Mouse (Mus musculus): ENCODE results near the gene Gm6169.
A peak's percentile ranks its signal among the peaks of the same experiment; 100 is the strongest.
"Not testable (repeated sequence)": the region's sequence is repeated elsewhere in the genome, so short reads cannot be mapped to it uniquely, and the experiment has no call there.

Gene Gm6169

DNA sequence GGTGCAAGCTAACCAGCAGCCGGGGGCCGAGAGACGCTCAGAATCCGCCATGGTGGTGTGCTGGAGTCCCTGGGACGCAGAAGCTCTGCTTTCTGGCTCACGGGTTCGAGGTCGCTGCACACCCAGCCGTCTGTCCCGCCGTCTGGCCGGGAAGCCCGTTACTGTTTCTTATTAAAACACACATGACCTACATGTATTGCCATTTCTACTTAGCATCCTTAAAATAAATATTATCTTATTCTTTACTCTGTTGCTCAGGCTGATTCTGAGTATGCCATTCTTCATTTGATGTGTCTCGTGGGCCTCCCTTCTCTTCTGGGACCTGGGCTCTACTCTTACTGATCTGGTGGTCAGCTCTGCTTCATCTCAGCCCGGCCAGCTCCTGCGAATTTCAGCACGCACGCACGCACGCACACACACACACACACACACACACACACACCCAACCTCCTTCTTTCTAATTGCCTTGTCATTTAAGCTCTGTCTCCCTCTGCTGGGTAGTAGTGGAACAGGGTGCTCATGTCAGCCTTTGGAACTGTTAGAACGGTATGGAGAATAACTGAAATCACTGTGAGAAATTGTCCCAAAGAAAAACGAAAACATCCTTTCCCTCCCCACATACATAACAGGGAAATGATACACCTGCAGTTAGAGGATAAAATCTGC is at the start of gene Gm6169:
TSS of gene Gm6169 (minus strand) at position 51 of the 666 bp plus-strand sequence.
- peak; percentile 37 to 71 for DNase-seq (ENCODE audit: low spot score in 2 of 2)

DNA sequence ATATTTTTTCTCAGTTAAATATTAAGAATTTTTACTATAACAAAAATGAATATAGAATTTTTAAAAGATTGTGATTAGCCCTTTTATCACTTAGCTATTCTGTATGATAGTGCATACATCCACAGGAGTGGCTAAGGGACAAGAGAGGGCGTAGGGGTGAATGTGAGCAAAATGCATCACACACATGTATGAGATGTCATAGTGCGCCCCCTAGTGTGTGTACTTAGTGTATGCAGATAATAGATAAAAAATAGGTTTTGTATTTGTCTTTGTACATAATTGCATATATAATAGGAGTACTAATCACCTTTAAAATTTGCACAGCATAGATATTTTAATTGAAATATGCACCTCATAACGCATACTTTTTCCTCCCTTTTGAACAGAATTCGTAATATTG is 46.8 kb upstream of the Gm6169 start:
- DNase-seq (ENCODE audit: low spot score in 2 of 2) = peak in 1 of 2 experiments; percentile 27

DNA sequence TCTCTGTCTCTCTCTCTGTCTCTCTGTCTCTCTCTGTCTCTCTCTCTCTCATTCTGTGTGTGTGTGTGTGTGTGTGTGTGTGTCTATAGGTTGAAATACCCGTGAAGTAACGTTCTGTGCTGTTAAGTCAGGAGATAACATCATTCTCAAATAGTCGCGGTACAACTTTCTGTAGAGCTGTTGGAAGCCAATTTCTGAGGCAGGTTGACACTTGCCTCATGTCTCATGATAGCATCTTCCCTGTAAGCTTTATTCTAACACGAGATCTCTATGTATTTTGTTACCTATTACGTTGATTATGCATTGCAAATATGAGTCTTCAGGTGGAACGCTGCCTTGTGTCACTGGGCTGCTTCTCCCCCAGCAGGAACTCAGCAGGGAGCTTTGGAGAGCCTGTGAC is 43.3 kb upstream of the Gm6169 start:
- no peak for DNase-seq (ENCODE audit: low spot score in 2 of 2)

DNA sequence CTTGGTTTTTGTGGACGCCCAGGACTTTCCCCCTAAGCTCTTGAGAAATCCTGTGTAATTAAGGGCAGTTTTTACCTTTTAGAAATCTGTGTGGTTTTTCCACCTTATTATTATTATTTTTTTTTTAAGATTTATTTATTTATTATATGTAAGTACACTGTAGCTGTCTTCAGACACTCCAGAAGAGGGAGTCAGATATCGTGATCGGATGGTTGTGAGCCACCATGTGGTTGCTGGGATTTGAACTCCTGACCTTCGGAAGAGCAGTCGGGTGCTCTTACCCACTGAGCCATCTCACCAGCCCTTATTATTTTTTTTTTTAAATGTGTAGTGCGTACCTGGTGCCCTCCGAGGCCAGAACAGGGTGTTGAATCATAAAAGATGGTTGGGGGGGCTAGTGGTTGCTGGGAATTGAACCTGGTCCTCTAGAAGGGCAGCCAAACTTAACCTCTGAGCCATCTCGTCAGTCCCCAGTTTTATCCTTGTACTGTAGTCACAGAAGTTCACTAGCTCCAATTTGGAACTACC is 39.4 kb upstream of the Gm6169 start:
- DNase-seq (ENCODE audit: low spot score in 2 of 2) = not testable (repeated sequence)

DNA sequence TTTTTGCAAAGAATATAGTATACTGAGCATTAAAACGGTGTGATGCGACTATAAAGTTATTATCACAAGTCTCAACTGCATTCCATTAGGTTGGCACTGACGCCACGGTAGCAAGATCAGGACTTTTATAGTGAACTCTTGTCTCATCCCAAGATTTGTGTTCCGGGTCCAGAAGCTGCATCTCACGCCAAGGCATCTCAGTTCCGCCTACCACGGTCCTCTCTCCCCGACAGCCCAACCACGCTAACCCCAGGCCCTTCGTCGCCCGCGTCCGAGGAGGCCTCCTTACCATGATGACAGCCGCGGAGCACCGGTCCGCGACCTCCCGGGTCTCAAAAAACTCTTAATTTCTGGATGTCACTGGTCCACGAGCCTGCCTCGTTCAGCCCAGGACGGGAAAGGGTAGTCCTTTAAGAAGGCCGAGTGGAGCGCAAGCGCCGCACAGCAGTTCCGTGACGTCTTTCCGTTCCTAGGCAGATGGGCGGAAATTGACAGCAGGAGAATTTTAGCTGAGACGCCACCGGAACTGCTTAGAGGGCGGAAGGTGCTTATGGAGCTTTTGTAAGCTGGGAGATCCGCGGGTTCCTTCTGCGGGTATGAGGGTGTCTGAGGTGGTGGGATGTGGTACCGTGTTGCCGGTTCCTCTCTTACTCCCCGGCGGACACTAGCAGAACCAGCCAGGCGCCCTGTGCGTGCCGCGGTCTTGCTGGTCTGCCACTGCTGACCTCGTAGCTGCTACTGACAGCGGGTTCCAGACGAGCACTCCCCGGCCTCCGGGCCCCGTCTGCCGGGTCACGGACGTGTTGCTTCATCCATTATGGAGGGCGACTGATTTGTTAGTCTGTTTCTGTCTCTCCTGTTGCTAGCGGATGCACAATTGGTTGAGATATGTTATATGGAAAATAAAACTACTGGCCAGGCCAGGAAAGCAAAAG is 38.7 kb upstream of the Gm6169 start, which contains the start of the genes Gfm2 and Nsa2:
TSS of gene Gfm2 (plus strand) at position 472 of the 935 bp plus-strand sequence.
TSS of gene Nsa2 (minus strand) at position 472 of the 935 bp plus-strand sequence.
- DNase-seq (ENCODE audit: low spot score in 2 of 2) = peak; percentile 70 to 81

DNA sequence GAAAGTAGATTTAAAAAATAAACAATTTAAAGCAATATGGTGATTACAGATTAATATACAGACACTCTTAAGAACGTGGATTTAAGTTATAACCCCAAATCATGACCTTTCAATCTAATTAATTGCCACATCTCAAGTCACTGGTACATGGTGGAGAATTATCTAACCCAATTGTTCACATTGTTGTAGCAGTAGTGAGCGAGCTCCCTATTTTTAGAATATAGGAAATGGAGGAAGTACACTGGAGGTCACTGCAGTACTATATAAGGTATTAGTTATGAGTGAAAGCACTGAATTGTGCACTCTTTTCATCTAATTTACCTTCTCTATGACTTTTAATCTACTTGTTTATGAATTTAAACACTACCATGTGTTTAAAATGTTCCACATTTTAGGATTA is 31.4 kb upstream of the Gm6169 start:
- not testable (repeated sequence) for DNase-seq (ENCODE audit: low spot score in 2 of 2)

DNA sequence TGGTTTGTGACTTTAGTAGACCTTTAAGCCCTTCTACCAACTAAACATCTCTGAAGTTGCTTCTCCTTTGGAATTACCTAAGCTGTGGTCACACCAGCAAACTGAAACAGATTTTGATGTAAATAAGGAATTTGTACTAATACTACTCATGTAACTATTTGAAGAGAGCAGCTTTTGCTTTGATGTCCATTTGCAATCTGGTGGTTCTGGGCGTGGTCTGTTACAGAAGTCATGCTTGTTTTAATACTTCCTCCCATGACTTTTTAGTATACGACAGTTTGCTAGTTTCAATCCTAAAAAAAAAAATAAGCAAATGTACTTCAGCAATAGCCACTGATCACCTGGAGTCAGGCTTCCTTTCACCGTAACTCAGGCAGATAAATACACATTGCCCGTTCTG is 30.6 kb upstream of the Gm6169 start:
- not testable (repeated sequence) for DNase-seq (ENCODE audit: low spot score in 2 of 2)

DNA sequence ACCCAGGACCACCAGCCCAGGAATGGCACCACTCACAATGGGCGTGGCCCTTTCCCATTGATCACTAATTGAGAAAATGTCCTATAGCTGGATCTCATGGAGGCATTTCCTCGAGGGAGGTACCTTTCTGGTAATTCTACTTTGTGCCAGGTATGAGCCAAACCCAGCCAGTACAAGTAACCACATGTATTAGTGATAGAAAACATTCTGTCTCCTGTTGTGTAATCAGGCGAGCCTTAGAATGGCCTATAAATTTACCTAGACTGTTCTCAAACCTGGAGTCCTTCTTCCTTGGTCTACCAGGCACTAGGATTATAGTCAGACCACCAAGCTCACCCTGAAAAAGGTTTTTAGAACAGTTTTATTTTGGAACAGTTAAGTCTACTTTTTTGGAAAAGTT is 22.3 kb upstream of the Gm6169 start:
- DNase-seq (ENCODE audit: low spot score in 2 of 2) = no peak

DNA sequence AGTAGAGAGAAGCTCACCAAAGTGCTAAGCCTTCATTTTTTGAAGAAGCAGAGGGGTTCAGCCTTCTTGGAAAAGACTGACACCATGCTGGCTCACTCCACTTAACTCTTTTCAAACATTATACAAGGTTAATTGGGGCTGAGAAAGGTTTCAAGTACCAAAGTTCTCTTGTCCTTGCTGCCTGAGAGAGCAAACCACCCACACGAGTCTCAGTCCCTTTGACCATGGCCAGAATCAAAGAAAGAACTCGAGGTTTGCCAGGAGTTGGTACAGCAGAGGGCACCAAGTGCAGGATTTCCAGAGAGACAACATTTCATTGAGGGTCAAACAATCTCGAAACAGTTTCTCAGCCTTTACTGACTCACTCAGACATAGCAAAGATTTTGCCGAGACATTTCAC is 10.0 kb upstream of the Gm6169 start:
- no peak for DNase-seq (ENCODE audit: low spot score in 2 of 2)

DNA sequence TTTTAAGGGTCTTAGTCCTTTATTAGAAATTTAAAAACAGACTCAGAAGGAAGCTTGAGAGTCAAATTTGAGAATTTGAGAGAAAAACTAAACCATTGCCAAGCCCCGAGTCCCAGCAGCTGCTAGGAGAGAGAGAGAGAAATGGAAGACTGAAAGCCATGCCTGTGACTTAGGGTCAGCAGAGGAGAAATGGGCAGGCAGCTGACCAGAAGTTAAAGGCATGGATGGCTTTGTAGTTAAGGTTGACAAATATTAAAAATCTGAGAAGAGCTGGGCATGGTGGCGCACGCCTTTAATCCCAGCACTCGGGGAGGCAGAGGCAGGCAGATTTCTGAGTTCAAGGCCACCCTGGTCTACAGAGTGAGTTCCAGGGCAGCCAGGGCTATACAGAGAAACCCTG is 8.7 kb upstream of the Gm6169 start:
- DNase-seq (ENCODE audit: low spot score in 2 of 2) = not testable (repeated sequence)

DNA sequence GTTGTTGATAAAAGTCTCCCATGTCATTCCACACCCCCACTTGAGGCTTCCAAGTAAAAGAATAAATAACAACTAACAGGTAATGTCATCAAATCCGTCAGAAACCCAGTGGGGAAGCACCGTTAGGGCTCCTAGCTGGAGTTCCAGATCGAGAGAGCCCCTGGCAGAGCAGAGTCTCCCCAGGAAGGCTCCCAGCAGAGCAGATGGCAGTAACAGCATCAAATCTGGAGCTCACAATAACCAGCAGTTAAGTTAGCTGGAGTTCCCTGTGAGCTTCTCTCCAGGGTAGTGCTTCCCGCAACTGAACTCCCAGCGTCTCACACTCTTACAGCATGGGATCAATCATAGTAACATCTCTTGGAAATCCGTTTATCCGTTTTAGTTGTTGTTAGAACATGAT is 6.0 kb upstream of the Gm6169 start:
- DNase-seq (ENCODE audit: low spot score in 2 of 2) = no peak

DNA sequence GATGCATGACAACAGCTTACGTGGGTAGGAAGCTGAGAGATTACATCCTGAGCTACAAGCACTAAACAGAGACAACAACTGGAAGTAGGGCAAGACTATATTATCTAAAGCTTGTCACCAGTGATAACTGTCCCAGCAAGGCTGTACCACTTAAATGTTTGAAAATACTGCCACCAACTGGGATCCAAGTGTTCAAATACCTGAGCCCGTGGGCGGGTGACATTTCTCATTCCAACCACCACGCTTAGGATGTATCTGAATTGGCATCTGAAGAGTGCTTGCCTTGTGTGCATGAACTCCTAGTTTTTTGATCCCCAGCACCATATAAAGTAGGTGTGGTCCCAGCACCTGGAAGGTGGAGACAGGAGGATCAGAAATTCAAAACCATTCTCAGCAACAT is 3.3 kb downstream of the Gm6169 start:
- no peak for DNase-seq (ENCODE audit: low spot score in 2 of 2)

DNA sequence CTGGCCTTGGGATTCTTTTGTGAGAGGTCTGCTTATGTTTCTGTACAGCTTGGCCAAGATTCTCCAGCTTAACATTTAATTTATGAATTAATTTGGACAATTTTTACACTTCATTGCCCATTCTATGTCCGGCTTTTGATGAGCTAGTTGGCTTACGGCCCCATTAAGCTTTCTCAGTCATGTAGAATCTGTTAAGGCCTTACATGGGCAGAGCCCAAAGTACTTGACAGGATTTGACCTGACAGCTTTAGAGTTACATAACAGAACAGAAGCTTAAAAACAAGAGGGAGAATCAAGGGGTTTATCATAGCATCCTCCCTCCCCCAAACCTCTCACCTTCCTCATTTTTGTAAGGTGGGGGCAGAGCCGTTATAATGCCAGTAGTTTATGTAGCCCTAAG is 10.9 kb downstream of the Gm6169 start:
- no peak for DNase-seq (ENCODE audit: low spot score in 2 of 2)

DNA sequence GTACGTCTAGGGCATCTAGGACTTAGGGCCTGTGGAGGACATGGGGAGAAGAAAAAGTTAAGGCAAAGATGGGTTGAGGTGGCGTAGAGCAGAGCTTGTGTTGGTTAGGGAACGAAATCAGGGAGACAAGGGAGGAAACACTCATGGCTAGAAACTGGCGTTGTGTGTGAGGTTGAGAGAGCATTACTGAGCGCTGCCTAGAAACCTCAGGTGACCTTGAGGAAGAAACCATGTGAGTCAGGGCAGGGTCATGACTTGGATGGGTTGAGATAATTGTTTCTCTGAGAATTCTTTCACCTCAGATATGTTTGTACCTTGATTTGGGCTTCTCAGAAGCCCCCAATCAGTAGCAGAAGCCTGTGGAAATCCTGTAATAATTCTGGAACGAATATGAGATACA is 11.6 kb downstream of the Gm6169 start:
- DNase-seq (ENCODE audit: low spot score in 2 of 2) = no peak

DNA sequence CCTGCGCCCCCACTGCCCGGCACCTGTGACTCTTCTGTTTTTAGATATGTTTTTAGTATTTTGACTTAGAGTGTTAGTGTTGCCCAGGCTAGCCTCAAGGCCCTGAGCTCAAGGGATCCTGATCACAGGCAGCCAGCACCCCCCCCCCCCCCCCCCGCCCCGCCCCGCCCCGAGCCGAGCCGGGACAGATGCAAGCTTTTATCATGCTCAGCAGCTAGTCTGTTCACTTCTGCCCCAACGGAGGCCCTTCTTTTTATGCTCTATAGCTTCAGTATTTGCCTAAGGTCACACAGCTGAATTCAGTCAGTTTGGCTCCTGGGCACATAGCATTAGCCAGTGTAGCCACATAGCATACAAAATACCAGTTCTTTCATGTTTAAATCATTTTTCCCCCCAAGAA is 12.7 kb downstream of the Gm6169 start:
- no peak for DNase-seq (ENCODE audit: low spot score in 2 of 2)

DNA sequence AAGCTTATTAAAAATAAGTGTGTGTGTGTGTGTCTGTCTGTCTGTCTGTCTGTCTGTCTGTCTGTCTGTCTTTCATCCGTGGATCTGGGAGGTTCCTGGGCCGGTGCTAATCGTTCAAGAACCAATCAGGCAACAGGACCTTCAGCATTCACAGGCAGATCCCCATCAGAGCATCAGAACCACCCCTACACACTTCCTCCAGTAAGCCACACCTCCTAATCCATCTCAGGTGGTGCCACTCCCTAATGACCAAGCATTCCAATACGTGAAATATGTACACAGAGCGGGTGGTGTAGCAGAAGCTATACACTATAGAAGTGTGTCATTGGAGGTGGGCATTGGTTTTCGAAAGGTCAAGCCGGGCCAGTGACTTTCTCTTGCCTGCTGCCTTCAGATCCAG is 16.6 kb downstream of the Gm6169 start:
- no peak for DNase-seq (ENCODE audit: low spot score in 2 of 2)

DNA sequence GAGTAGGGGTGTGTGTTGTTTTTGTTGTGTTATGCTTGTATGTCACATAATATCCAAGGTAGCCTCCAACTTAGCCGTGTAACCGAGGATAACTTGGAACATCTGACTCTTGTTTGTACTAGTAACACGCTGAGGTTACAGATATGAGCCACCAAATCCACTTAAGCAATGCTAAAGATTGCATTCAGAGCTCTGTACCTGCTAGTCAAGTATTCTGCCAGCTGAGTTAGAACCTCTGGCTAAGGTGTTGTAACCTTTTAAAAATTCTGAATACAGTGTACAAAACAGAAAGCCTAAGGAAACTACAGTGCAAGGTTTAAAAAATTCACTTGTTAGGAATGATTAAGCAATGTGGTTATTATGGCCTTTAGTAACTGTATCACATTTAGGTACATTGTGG is 18.4 kb downstream of the Gm6169 start:
- DNase-seq (ENCODE audit: low spot score in 2 of 2) = no peak

DNA sequence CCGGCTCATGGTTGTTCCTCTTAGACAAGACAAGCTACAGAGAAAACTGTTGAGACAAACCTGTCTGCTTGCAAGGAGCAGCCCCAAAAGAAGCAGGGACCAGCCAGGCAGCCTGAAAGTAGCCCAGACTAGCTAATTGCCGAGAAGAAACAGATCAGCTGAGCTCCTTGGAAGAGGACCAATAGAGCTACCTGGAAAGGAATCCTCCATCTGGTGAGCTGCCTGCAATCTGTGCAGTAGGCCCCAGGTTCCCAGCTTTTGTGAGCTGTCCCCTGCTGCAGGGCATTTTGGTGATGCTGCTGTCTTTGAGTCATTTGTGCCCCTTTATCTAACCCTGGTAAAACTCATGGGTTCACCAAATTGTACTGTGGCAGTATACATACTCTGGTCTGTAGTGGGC is 18.8 kb downstream of the Gm6169 start:
- no peak for DNase-seq (ENCODE audit: low spot score in 2 of 2)

DNA sequence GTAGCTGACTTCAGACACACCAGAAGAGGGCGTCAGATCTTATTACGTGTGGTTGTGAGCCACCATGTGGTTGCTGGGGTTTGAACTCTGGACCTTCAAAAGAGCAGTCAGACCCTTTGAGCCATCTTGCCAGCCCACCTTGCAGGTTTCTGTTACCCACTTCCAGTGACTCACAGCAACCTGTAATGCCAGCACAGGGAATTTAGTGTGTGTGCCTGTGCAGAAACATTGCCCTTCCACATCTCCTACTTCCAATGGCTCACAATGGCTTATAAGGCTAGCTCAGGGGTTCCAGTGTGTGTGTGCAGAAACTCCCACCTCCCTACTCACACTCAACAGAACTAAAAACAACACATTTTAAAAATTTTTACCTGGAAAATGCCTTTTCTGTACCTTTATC is 21.5 kb downstream of the Gm6169 start:
- no peak for DNase-seq (ENCODE audit: low spot score in 2 of 2)

DNA sequence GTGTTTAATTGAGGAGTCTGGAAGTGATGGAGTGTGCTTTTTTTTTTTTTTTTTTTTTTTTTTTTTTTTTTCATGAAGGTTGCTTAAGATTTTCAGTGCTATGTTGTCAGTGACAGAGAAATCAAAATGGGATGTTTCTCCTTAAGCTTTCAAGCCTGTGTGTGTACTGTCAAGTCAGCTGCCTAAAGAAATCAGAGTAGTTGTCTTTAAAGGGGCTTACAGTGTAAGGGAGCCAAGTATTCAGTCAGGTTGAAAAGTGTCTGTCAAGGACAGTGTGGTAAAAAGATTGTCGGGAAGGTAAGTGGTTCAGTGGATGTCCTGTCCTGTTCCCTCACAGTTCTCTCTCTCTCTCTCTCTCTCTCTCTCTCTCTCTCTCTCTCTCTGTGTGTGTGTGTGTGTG is 25.5 kb downstream of the Gm6169 start:
- no peak for DNase-seq (ENCODE audit: low spot score in 2 of 2)

DNA sequence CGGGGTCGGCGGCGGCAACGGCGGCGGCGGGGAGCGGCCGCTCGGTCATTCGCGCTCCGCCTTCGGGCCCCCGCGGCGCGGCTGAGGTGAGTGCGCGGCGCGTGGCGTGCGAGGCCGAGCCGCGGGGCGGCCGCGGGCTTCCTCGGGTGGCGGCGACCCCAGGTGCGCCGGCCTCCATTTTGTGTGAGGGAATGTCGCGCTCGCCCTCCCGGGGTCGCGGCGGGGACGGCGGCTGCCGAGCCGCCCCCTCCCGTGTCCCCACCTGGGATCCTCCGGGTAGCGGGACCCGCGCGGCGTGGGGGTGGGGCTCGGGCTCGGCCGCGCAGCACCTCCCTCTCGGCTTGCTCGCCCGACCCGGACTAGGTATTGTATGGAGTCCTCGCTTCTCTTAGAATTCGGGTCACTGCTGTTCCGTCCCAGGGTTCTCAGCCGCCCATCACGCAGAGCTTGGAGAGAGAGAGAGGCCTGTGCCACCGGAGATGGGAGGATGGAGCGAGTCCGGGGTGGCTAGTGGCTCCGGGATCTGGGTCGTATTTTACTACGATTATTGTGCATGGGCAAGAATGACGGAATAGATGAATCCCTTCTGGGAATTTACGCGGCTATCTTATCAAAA is 27.3 kb downstream of the Gm6169 start:
- peak in 1 of 2 experiments; percentile 41 for DNase-seq (ENCODE audit: low spot score in 2 of 2)

DNA sequence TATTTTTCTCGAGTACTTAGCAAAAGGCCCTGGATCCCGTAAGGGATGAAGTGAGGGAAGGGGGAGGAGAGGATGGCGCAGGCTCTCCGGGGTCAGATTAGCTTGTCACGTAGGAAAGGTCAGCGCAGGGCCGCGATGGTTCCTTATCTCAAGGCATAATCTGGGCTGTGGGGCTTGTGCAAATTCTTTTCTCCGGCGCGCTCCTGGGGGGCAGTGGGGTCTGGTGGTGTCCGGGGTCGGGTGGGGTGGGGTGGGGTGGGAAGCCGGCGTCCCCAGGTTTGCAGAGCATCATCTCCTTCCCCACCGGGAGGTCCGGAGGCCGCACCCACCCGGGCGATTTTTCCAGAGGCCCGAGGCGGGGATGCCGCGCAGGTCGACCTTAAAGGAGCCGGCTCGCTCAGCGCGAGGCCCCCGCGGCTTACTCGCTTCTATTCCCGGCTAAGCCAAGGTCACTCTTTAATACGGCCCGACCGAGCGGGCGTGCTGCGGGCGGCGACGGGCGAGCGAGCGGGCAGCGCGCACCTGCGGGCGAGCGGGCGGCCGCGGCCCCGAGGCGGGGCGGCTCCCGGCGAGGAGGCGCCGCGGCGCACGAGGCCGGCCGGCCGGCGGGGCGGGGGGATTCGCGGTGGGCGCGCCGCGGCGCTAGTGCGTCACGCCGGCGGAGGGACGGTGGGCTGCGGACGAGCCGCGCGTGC is 28.0 kb downstream of the Gm6169 start:
- DNase-seq (ENCODE audit: low spot score in 2 of 2) = peak; percentile 24 to 35
